Mouse (Mus musculus): ENCODE measurements at regions not wholly inside any gene's neighbourhood (a gene's known extent, or its start where the extent isn't known, plus 50 kb on each side); places are given as distances from the start of the nearest gene placed in this dataset.

- TF ChIP-seq ZMIZ1 (IDR thresholded peaks at IDR 0.05; ENCODE audit: low read depth, low read length) (no peak), CHD2 (IDR thresholded peaks at IDR 0.05; ENCODE audit: low read length) (no peak), SMC3 (IDR thresholded peaks at IDR 0.05; ENCODE audit: low read depth, low read length) (no peak), JUND (conservative IDR thresholded peaks at IDR 0.05; ENCODE audit: low read depth, low read length) (no peak)
These were observed 387.9 kb upstream of the Igfbp7 start for GRCm38 (mm10) chr5:77795766-77796165.
